Mouse (Mus musculus) megakaryocyte, embryonic 14.5 days (primary cell): ENCODE data around the gene Polr1b.

Source experiments
- FLI1 ChIP-seq: IDR thresholded peaks from 2 replicates; pipeline ENCODE4 v1.6.1; 2012; ENCODE audit warnings: low read length, inconsistent platforms, mixed read lengths
- GATA1 ChIP-seq: IDR thresholded peaks from 3 replicates; pipeline ENCODE4 v1.6.1; 2012; ENCODE audit warnings: mixed read lengths, low read length, inconsistent platforms, borderline replicate concordance

DNA sequence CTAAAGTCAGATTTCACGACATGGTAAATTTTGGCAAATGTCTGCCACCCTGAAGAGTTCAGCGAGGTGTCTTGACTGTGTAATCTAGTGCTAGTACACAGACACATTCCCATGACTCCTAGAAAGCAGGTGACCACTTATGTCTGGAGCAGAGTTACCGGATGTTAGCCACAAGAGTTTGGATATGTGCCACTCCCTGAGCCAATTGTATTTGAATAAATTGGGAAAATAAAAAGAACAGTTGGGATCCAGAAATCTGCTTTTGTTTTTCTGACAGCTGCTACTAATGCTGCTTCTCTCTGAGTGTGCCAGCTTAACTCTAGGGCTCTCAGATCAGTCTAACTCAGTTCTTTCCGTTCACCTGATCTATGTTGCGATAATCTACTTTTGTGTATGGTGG is 12.1 kb downstream of the Polr1b start:
- TF ChIP-seq GATA1 (no peak), FLI1 (no peak)
